Comparison of ENCODE assay signal across 18 mouse cellular contexts in genomic region chr16:33894449-33894848, GRCm38 (mm10).
A peak's percentile ranks its signal among the peaks of the same experiment; 100 is the strongest.
DNase-seq lines count a peak whose midpoint lies in the region; ATAC-seq and TF ChIP-seq lines count a peak whose summit lies in the region.
"Had no signal": no experiment of that assay in that cellular context is flagged by ENCODE, and none has a peak within 500 bp of the region (broad histone marks: within the 10 kb centered on the region; RNA-seq: fewer than 3 reads in every experiment).

No protein-coding gene starts in this region.

- H3K4me3 ChIP-seq in heart, postnatal 0 days (ENCODE audit: low read depth, low read length), result no peak overlapping the region
- H3K4me3 ChIP-seq in liver, embryonic 15.5 days (replicated peaks), result no peak overlapping the region
- H3K4me3 ChIP-seq: hindbrain, embryonic 15.5 days; intestine, embryonic 15.5 days; kidney, embryonic 15.5 days; limb, embryonic 13.5 days had no signal

- DNase-seq in heart, postnatal 0 days (ENCODE audit: low spot score), result no peak
- DNase-seq in heart, adult 18-20 months, result no peak
- peak; percentile 38 for DNase-seq in lung, postnatal 36 days
- DNase-seq in lung, postnatal 4 days, result no peak
- DNase-seq in testis, postnatal 10 days (ENCODE audit: low spot score), result no peak
- DNase-seq in MN1 (ENCODE audit: low spot score), result no peak
- DNase-seq: adrenal gland, postnatal 10 days; cerebellum, adult 11-12 months; cerebellum, postnatal 14 days; kidney, postnatal 4 days; right cerebral cortex, postnatal 25 days had no signal

- 0 out of 2 replicates have a peak overlapping the region, but pooled peaks have one; percentile 2 for H3K27ac ChIP-seq in heart, postnatal 0 days (ENCODE audit: low read depth)
- H3K27ac ChIP-seq in liver, embryonic 15.5 days (replicated peaks), result 0 out of 2 replicates have a peak overlapping the region, but pooled peaks have one; percentile 11
- H3K27ac ChIP-seq: hindbrain, embryonic 15.5 days; intestine, embryonic 15.5 days; kidney, embryonic 15.5 days had no signal

- no peak for TF ChIP-seq CTCF in heart, postnatal 0 days (IDR thresholded peaks at IDR 0.05; ENCODE audit: low read depth)

- no peaks in the 10 kb centered on the region for H3K9me3 ChIP-seq in heart, postnatal 0 days (replicated peaks; ENCODE audit: control insufficient read depth, low read length)
- no peaks in the 10 kb centered on the region for H3K9me3 ChIP-seq in liver, embryonic 15.5 days (replicated peaks)
- H3K9me3 ChIP-seq: hindbrain, embryonic 15.5 days; intestine, embryonic 15.5 days; kidney, embryonic 15.5 days; limb, embryonic 13.5 days had no signal

- no peak overlapping the region for H3K9ac ChIP-seq in heart, postnatal 0 days (replicated peaks; ENCODE audit: low read depth, low read length)
- H3K9ac ChIP-seq in liver, embryonic 15.5 days, result no peak overlapping the region
- H3K9ac ChIP-seq: hindbrain, embryonic 15.5 days; intestine, embryonic 15.5 days; kidney, embryonic 15.5 days; limb, embryonic 13.5 days had no signal

- no peak overlapping the region for H3K4me2 ChIP-seq in heart, postnatal 0 days (ENCODE audit: low read depth, low read length)
- H3K4me2 ChIP-seq in liver, embryonic 15.5 days, result no peak overlapping the region
- H3K4me2 ChIP-seq: hindbrain, embryonic 15.5 days; intestine, embryonic 15.5 days; kidney, embryonic 15.5 days; limb, embryonic 13.5 days had no signal

- 0 out of 2 replicates have a peak, but pooled peaks cover 4% of the 10 kb centered on the region for H3K36me3 ChIP-seq in heart, postnatal 0 days (replicated peaks; ENCODE audit: control insufficient read depth, insufficient read depth, low read length)
- H3K36me3 ChIP-seq in liver, embryonic 15.5 days (replicated peaks), result no peaks in the 10 kb centered on the region
- H3K36me3 ChIP-seq: hindbrain, embryonic 15.5 days; intestine, embryonic 15.5 days had no signal

- no peak for ATAC-seq in heart, postnatal 0 days (ENCODE audit: insufficient read depth, low read depth)
- no peak for ATAC-seq in liver, embryonic 15.5 days (ENCODE audit: insufficient read depth)
- ATAC-seq: intestine, embryonic 15.5 days; midbrain, embryonic 16.5 days; Patski had no signal

- H3K4me1 ChIP-seq in heart, postnatal 0 days (ENCODE audit: control insufficient read depth, insufficient read depth), result peaks cover 14% of the 10 kb centered on the region
- peaks cover 40% of the 10 kb centered on the region for H3K4me1 ChIP-seq in liver, embryonic 15.5 days (replicated peaks)

- 40% methylated on average over 1 of the region's 1 CpGs for WGBS in heart, postnatal 0 days
- WGBS in liver, embryonic 15.5 days (ENCODE audit: insufficient replicate concordance), result 6% methylated on average over 1 of the region's 1 CpGs

- H3K27me3 ChIP-seq in heart, postnatal 0 days (ENCODE audit: control insufficient read depth, insufficient read depth, low read length), result no peaks in the 10 kb centered on the region
- no peaks in the 10 kb centered on the region for H3K27me3 ChIP-seq in liver, embryonic 15.5 days
- H3K27me3 ChIP-seq: hindbrain, embryonic 15.5 days; intestine, embryonic 15.5 days; kidney, embryonic 15.5 days; limb, embryonic 13.5 days; Patski had no signal

- TF ChIP-seq EP300 in heart, postnatal 0 days (IDR thresholded peaks at IDR 0.05; ENCODE audit: low read depth), result no peak
